Mouse (Mus musculus) embryonic fibroblast, embryonic 13.5 days (primary cell): Measurements from ENCODE around the gene Nprl2.

Source experiments
- CTCF ChIP-seq: IDR thresholded peaks from 2 replicates; pipeline ENCODE4 v1.5.1; 2011; ENCODE audit warnings: mild to moderate bottlenecking, control low read depth, low read length, moderate library complexity, borderline replicate concordance; ENCODE audit not compliant: insufficient read depth
- POLR2A ChIP-seq: IDR thresholded peaks from 2 replicates; pipeline ENCODE4 v1.6.1; 2011; ENCODE audit warnings: low read depth, mild to moderate bottlenecking, control low read depth, low read length, moderate library complexity

DNA sequence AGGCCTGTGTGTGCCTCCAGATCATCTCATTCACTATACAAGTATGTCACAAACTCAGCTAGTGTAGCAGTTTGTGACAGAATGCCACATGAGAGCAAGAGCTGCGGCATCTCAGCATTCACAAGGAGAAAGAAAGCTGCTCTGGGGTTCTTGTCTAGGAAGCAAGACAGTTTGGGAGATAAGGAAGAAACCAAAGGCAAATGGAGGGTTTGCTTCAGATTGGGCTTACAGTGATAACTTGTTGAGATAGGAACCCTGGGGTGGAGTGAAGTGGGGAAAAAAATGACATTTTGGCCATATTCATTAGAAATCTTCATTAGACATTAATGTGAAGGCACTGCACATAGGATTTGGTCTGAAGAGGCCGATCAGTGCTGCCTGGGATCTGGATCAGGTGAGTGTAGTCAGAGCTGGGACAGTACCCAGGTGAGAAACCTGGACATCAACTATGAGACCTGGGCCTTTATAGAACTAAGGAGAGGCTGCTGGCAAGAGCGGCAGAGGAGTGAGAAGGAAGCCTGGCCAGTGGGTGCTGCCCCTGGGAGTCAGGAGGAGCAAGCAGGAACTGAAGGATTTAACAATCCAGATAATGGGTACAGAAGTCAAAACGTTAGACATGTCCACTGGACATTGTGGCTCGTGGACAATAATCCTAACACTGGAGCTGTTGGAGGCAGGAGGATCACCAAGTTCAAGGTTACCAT is 10.8 kb downstream of the Nprl2 start:
- no peak for TF ChIP-seq CTCF
- TF ChIP-seq POLR2A, result no peak
